ENCODE assay signal across 7 mouse cellular contexts in genomic region chr10:99084397-99085239, GRCm38 (mm10). TPM values are rescaled to one million over a fixed set of nuclear protein-coding genes. Genes with fewer than 3 reads are reported as not detected.
DNase-seq lines count a peak whose midpoint lies in the region; ATAC-seq and TF ChIP-seq lines count a peak whose summit lies in the region.

No protein-coding gene starts in this region.

- peak; percentile 84 for DNase-seq in adrenal gland, adult 2 months
- peak; percentile 84 for DNase-seq in embryo, embryonic 11.5 days (ENCODE audit: low read depth, low spot score)
- DNase-seq in left cerebral cortex, postnatal 36 days (ENCODE audit: low spot score in 2 of 2), result peak; percentile 81 to 88
- peak; percentile 58 to 81 for DNase-seq in spleen, adult 18-20 months

- peak; percentile 69 for ATAC-seq in granulocyte monocyte progenitor cell, adult 5-6 weeks (replicated peaks; ENCODE audit: poor library complexity, severe bottlenecking)
- peak; percentile 49; the same call in 1 of the 2 replicates for ATAC-seq in intestine, postnatal 0 days
- ATAC-seq in midbrain, embryonic 15.5 days (replicated peaks), result peak; percentile 92

- TF ChIP-seq CTCF in intestine, postnatal 0 days (IDR thresholded peaks at IDR 0.05; ENCODE audit: low read depth), result peak; percentile 97

- WGBS in intestine, postnatal 0 days, result 47% methylated on average over 23 of the region's 23 CpGs
- 47% methylated on average over 23 of the region's 23 CpGs for WGBS in midbrain, embryonic 15.5 days

- H3K4me1 ChIP-seq in intestine, postnatal 0 days (replicated peaks; ENCODE audit: control insufficient read depth, insufficient read depth, low read length), result no peaks in the 10 kb centered on the region
- H3K4me1 ChIP-seq in midbrain, embryonic 15.5 days, result no peaks in the 10 kb centered on the region

- no peak overlapping the region for H3K9ac ChIP-seq in intestine, postnatal 0 days (ENCODE audit: low read depth, low read length)
- H3K9ac ChIP-seq in midbrain, embryonic 15.5 days, result no peak overlapping the region

- no peak overlapping the region for H3K4me3 ChIP-seq in intestine, postnatal 0 days (ENCODE audit: low read depth, low read length)
- no peak overlapping the region for H3K4me3 ChIP-seq in midbrain, embryonic 15.5 days

- H3K4me2 ChIP-seq in intestine, postnatal 0 days (replicated peaks; ENCODE audit: low read depth), result no peak overlapping the region
- H3K4me2 ChIP-seq in midbrain, embryonic 15.5 days, result peak overlapping the region; percentile 25

- H3K36me3 ChIP-seq in intestine, postnatal 0 days (ENCODE audit: control insufficient read depth, insufficient read depth), result no peaks in the 10 kb centered on the region
- H3K36me3 ChIP-seq in midbrain, embryonic 15.5 days (replicated peaks), result no peaks in the 10 kb centered on the region

- H3K27me3 ChIP-seq in intestine, postnatal 0 days (replicated peaks; ENCODE audit: control insufficient read depth, insufficient read depth, low read length), result no peaks in the 10 kb centered on the region
- H3K27me3 ChIP-seq in midbrain, embryonic 15.5 days (replicated peaks), result no peaks in the 10 kb centered on the region; the same call in 1 of the 2 replicates

- H3K27ac ChIP-seq in intestine, postnatal 0 days (ENCODE audit: low read depth, low read length), result no peak overlapping the region
- H3K27ac ChIP-seq in midbrain, embryonic 15.5 days, result no peak overlapping the region

- intact Hi-C loops in left cerebral cortex, postnatal 36 days (cut with DNase I), result loop anchor here (5.0 to 10.0 kb wide), 4 partner anchors 167 to 1372 kb away; no protein-coding TSS in a partner anchor

- no peaks in the 10 kb centered on the region for H3K9me3 ChIP-seq in intestine, postnatal 0 days (ENCODE audit: control insufficient read depth)
- no peaks in the 10 kb centered on the region for H3K9me3 ChIP-seq in midbrain, embryonic 15.5 days

RNA-seq across cellular contexts. Expression of gene Poc1b, which starts 22.2 kb away (rescaled TPM):
- total RNA-seq in adrenal gland, adult 2 months (2021), result 10 to 100 TPM; 13.5 to 17.0 TPM
- polyA plus RNA-seq in adrenal gland, adult 2 months (2012; rRNA removed), result 3.7 and 3.8 TPM in 2 replicates
- 42.6 and 55.4 TPM in 2 replicates for total RNA-seq in granulocyte monocyte progenitor cell, adult 5-6 weeks (2014; fragmentation: Nextera tagmentation)
- total RNA-seq in granulocyte monocyte progenitor cell, adult 5-6 weeks (2017), result 13.4 and 14.6 TPM in 2 replicates
- polyA plus RNA-seq in intestine, postnatal 0 days (2015; fragmentation: Nextera tagmentation; extraction: Ambion mirVana), result 6.9 and 8.5 TPM in 2 replicates
- total RNA-seq in left cerebral cortex, postnatal 36 days (2021), result 1 to 10 TPM; 6.0 to 8.3 TPM
- polyA plus RNA-seq in midbrain, embryonic 15.5 days (2015; fragmentation: Nextera tagmentation; extraction: Ambion mirVana), result 10.9 and 12.1 TPM in 2 replicates

RNA-seq across cellular contexts. Expression of gene Galnt4, which starts 23.3 kb away (rescaled TPM):
- 1 to 10 TPM; 5.6 to 7.0 TPM for total RNA-seq in adrenal gland, adult 2 months (2021)
- polyA plus RNA-seq in adrenal gland, adult 2 months (2012; rRNA removed), result 0.35 and 0.83 TPM in 2 replicates
- 6.5 and 8.3 TPM in 2 replicates for total RNA-seq in granulocyte monocyte progenitor cell, adult 5-6 weeks (2014; fragmentation: Nextera tagmentation)
- 12.2 and 14.5 TPM in 2 replicates for total RNA-seq in granulocyte monocyte progenitor cell, adult 5-6 weeks (2017)
- 12.9 and 13.2 TPM in 2 replicates for polyA plus RNA-seq in intestine, postnatal 0 days (2015; fragmentation: Nextera tagmentation; extraction: Ambion mirVana)
- 1 to 10 TPM; 2.7 to 3.3 TPM for total RNA-seq in left cerebral cortex, postnatal 36 days (2021)
- 2.7 and 3.0 TPM in 2 replicates for polyA plus RNA-seq in midbrain, embryonic 15.5 days (2015; fragmentation: Nextera tagmentation; extraction: Ambion mirVana)

RNA-seq across cellular contexts. Expression of gene Phxr2, which starts 41.5 kb away (rescaled TPM):
- total RNA-seq in adrenal gland, adult 2 months (2021), result not detected
- not detected in 2 replicates for polyA plus RNA-seq in adrenal gland, adult 2 months (2012; rRNA removed)
- total RNA-seq in granulocyte monocyte progenitor cell, adult 5-6 weeks (2014; fragmentation: Nextera tagmentation), result 0.49 TPM in 1 of 2 replicates, not detected in the other
- not detected in 2 replicates for total RNA-seq in granulocyte monocyte progenitor cell, adult 5-6 weeks (2017)
- not detected in 2 replicates for polyA plus RNA-seq in intestine, postnatal 0 days (2015; fragmentation: Nextera tagmentation; extraction: Ambion mirVana)
- total RNA-seq in left cerebral cortex, postnatal 36 days (2021), result not detected
- not detected in 2 replicates for polyA plus RNA-seq in midbrain, embryonic 15.5 days (2015; fragmentation: Nextera tagmentation; extraction: Ambion mirVana)
